Mouse (Mus musculus) hematopoietic stem cell, adult 5-6 weeks (primary cell): ENCODE data around the gene Mucl3. TPM values are rescaled to one million over a fixed set of nuclear protein-coding genes. Genes with fewer than 3 reads are reported as not detected.
A peak's percentile ranks its signal among the peaks of the same experiment; 100 is the strongest.

Experiments used
- ATAC-seq, 2 experiments: fragments of 125-278 bp in 1 of 2; replicated peaks in 1 of 2; 2 replicates each; pipeline ENCODE4 v1.8.0; 2016 to 2017; ENCODE audit warnings: inconsistent platforms in 2 of 2, mild to moderate bottlenecking in 2 of 2, moderate number of reproducible peaks in 2 of 2, low read depth in 1 of 2, moderate TSS enrichment in 1 of 2; ENCODE audit not compliant: low FRiP score in 2 of 2, poor library complexity in 2 of 2, severe bottlenecking in 2 of 2, insufficient read depth in 1 of 2, low TSS enrichment in 1 of 2
- total RNA-seq: library from RNA; stranded (forward); fragments of 172-1452, 232-1000 nt; gene quantifications from 2 replicates; pipeline ENCODE4 v1.2.3, GENCODE M21; 2017

Gene Mucl3
- total RNA-seq: not detected in 2 replicates

GRCm38 (mm10) chr17:35643609-35644236, at the start of gene Mucl3:
TSS of gene Mucl3 (minus strand) at chr17:35643695.
- ATAC-seq: no peak

GRCm38 (mm10) chr17:35692368-35692767, 48.9 kb upstream of the Mucl3 start:
- no peak for ATAC-seq

- ATAC-seq: no peak
Measured at GRCm38 (mm10) chr17:35691811-35692210, 48.3 kb upstream of the Mucl3 start.

DNA sequence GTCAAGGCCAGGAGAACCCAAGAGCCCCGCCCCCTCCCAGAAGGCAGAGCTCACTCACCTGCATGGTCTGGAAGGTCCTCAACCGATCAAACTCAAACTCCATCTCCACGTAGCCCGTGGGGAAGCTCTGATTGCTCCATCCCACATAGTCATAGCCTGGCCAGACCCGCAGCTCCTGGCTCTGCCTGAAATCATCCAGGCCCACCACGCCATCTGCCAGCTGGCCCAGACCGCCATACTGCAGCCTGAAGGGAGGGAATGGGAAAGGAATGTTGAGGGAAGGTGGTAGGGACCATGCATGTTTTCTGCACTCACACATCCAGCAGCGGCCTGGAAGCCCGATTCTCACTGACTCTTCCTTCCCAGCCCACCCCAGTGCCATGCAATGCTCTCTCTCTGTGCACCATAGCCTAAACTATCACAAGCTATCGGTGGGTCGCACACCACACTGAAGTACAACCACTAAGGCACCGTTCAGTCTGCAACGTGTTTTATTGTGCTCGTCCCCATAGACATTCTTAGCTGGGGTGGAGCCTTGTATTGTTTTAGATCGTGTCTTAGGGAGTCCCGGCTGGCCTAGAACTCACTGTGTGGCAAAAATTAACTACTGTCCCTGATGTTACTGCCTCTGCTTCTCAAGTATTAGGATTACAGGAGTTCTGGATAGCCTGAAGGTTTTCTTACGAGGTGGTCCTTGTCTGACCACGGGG, 46.6 kb upstream of the Mucl3 start:
- ATAC-seq: no peak

DNA sequence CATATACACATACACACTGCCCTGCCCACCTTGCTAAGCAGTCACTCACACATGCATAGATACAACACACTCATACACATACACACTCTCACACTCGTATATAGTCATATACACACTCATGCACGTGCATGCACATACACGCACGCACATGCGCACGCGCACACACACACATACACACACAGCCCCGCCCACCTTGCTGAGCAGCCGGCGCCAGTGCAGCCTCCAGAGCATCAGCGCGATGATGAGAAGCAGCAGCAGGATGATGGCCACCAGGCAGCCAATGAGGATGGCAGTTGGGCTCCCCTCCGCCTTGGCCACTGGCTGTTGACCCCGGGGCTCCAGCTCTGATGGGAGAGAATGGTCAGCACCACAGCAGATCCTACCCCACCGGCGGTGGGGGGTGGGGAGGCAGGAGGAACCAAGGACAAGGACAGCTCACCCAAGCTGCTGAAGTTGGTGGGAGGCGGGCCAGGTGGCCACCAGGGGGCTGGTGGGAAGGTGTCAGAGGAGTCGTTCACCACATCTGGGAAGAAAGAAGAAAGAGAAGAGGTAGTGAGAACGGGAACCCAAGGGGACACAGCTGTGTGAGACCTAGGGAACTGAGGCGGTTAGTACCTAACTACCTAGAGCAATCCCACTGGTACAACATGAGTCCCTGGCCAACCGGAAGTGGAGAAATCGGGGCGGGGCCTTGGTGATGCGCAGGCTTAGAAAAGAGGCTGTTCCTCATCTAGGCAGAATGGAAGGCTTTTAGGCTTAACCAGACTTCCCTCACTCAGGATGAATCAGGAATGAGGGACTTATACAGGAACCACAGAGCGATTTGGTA, 45.1 kb upstream of the Mucl3 start:
- ATAC-seq: peak in 1 of 2 experiments; percentile 31; a peak in 1 of 4 replicates

DNA sequence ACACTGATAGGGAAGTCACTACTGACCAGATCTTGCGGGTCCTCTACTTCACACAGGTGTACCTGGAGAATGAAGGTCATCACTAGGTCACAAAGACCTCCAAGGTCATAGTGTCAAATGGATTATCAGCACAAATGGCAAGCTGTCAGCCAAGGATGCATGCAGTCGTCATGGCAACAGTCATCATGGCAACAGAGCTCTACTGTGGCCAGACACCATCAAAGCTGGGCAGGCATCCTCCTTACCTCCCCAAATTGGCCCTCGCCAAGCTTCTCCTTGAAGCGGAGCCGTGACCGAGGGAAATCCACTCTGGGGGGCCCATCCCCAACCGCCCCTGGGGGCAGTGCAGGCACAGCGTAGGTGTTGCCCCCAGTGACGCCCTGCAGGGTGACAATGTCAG, 41.6 kb upstream of the Mucl3 start:
- no peak for ATAC-seq

DNA sequence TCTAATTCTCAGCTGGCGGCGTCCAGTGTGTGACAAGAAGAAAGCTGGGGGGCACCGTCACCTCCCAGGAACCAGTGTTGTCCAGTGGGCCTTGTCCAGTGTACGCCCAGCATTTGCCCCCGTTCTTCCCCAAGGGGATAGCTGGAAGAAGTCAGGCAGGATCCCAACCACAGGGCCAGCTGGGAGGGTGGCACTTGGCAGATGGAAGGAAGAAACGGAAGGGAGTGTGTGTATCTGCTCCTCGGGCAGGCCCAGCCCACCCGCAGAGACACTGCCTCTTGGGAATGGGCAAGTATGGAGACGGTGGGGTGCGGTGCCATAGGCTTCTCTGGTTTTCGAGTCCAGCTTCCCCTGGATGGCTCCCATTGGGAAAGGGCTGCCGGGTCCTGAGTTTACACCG, 38.5 kb upstream of the Mucl3 start:
- ATAC-seq: no peak

DNA sequence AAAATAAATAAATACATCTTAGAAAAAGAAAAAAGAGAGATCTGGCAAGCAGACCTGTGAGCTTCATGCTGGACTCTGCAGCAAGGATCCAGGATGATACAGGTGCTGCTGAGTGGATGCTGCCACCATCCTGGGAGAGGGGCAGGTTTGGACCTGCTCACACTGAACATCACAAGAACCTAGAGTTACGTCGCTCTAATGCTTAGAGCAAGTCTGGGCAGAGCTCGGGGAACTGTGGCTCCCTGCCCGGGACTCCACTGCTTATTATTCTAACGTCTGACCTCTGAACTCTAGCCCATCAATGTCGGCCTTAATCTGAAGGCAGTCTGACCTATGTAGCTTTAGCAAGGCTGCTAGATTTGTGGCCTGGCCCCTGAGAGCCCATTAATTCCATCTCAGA, 37.1 kb upstream of the Mucl3 start:
- ATAC-seq: no peak

DNA sequence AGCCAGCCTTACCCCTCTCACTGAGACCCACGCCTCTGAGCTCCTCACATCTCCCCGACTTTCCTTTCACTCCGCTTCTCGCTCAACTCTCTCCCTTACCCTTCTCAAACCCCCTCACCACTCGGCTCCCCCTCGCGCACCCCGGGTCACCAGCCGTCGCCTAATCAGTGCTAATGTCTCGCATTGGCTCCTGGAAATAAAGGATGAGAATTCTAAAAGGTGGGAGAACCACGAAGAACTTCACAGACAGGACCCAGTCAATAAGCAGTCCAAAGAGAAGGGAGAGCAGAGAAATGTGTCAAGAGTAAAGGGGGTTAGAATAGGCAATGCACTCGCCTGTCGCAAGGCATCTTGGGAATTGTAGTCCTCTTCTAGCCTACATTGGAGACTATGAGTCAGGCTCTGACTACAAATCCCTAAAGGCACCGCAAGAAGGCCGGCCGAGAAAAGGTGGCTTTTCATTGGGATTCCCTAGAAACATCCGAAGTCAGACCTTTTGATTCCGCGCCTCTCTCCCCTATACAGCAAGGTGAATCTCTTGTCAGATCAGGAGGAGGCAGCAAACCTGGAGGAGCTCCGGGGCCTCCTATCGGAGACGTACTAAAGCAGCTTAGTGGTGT, 30.0 kb upstream of the Mucl3 start, which contains the start of gene Gtf2h4:
TSS of gene Gtf2h4 (minus strand) at position 324 of the 620 bp plus-strand sequence.
- peak; percentile 98 for ATAC-seq

GRCm38 (mm10) chr17:35672527-35672926, 29.0 kb upstream of the Mucl3 start:
- ATAC-seq: no peak

GRCm38 (mm10) chr17:35671846-35672245, 28.4 kb upstream of the Mucl3 start:
- no peak for ATAC-seq

GRCm38 (mm10) chr17:35669731-35670130, 26.2 kb upstream of the Mucl3 start:
- no peak for ATAC-seq

DNA sequence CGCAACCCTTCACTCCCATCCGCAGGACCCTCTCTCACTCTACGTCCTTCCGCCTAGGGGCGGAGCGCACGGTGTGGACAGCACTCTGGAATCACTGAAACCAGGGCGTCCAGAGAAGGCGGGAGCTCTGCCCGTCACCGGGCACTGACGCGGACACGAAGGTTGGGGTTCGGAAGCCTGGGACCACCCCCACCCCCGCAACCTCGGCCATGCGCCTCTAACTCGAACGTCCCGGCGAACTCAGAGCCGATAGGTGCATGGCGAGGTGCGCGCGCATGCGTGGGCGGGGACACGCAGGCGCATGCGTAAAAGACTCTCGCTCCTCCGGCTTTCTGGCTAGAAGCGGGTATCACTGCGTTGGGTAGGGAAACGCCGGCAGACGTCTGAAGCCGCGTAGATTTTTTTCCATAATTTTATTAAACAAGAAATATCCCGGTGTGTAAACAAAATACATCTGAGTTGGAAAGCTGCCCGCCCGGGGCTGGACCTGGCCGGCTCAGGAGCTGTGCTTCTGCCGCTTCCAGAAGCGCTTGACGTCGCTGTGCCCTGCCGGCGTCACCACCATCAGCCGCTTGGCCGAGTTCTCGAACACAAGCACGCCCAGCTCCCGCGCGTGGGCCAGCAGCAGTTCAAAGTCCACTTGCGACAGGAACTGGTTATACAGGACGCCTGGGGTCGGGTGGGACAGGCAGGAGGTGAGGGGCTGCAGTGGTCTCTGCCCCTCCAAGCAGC, 24.0 kb upstream of the Mucl3 start, which contains the start of gene Vars2:
TSS of gene Vars2 (minus strand) at position 259 of the 732 bp plus-strand sequence.
- ATAC-seq: peak; percentile 76 to 80

- ATAC-seq: peak; percentile 9 to 23; a peak in 2 of 4 replicates
Measured at GRCm38 (mm10) chr17:35666851-35667256, 23.4 kb upstream of the Mucl3 start.

GRCm38 (mm10) chr17:35665957-35666515, 22.5 kb upstream of the Mucl3 start:
- ATAC-seq: peak in 1 of 2 experiments; percentile 37; a peak in 1 of 4 replicates

DNA sequence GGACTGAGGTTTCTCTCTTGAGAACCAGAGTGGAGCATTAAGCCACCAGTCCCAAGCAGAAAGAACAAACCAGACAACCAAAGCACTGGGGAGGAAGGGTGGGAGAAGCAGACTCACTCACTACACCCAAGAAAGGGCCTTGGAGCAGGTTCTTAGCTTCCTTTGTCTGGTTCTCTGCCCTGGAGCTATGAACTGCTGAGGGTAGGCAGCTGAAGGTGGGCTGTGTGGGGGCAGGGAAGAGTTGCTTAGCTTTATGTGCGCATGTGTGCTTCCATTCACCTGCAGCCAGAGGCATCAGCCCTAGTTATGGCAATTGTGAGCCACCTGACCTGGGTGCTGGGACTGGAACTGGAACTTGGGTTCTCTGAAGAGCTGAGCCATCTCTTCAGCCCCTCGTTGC, 9.6 kb upstream of the Mucl3 start:
- no peak for ATAC-seq

- no peak for ATAC-seq
Measured at GRCm38 (mm10) chr17:35649429-35649828, 5.9 kb upstream of the Mucl3 start.
